Mouse (Mus musculus) midbrain, embryonic 16.5 days (tissue): Measurements from ENCODE around the gene Gm47995. TPM values are rescaled to one million over a fixed set of nuclear protein-coding genes. Genes with fewer than 3 reads are reported as not detected.
"Not testable (repeated sequence)": the region's sequence is repeated elsewhere in the genome, so short reads cannot be mapped to it uniquely, and the experiment has no call there.

Source experiments
- ATAC-seq: fragments of 200-750 bp; cut with Nextera tagmentation; 2 replicates; pipeline ENCODE4 v1.8.0; 2017; ENCODE audit warnings: moderate TSS enrichment
- H3K27ac ChIP-seq: fragments of 300-500 bp; sonication (generic); 2 replicates; pipeline ENCODE4 v1.5.1; 2014; ENCODE audit warnings: mild to moderate bottlenecking, low read length, mixed read lengths
- H3K27me3 ChIP-seq: fragments of 300-500 bp; sonication (generic); 2 replicates; pipeline ENCODE4 v1.6.1; 2014; ENCODE audit warnings: low read depth, low read length, mixed read lengths; ENCODE audit not compliant: control insufficient read depth, insufficient read depth
- H3K36me3 ChIP-seq: fragments of 300-500 bp; sonication (generic); 2 replicates; pipeline ENCODE4 v1.6.1; 2014; ENCODE audit warnings: mild to moderate bottlenecking, low read length, moderate library complexity, mixed read lengths; ENCODE audit not compliant: control insufficient read depth, insufficient read depth
- H3K4me1 ChIP-seq: fragments of 300-500 bp; sonication (generic); 2 replicates; pipeline ENCODE4 v1.6.1; 2014; ENCODE audit warnings: mild to moderate bottlenecking, low read length, mixed read lengths; ENCODE audit not compliant: control insufficient read depth, insufficient read depth
- H3K4me2 ChIP-seq: fragments of 300-500 bp; sonication (generic); 2 replicates; pipeline ENCODE4 v1.6.1; 2014; ENCODE audit warnings: mild to moderate bottlenecking, low read length, mixed read lengths
- H3K4me3 ChIP-seq: fragments of 300-500 bp; sonication (generic); 2 replicates; pipeline ENCODE4 v1.5.1; 2014; ENCODE audit warnings: low read depth, mild to moderate bottlenecking, low read length, moderate library complexity, mixed read lengths
- H3K9ac ChIP-seq: fragments of 300-500 bp; sonication (generic); 2 replicates; pipeline ENCODE4 v1.6.1; 2014; ENCODE audit warnings: low read depth, low read length, mixed read lengths
- H3K9me3 ChIP-seq: fragments of 300-500 bp; sonication (generic); replicated peaks from 2 replicates; pipeline ENCODE4 v1.6.1; 2014; ENCODE audit warnings: mild to moderate bottlenecking, low read length, mixed read lengths; ENCODE audit not compliant: control insufficient read depth, poor library complexity, severe bottlenecking
- WGBS: fragments of 180-500 bp; shearing (Covaris S2); extraction: QIAGEN DNeasy Blood & Tissue Kit; methylation state at CpG from one replicate; pipeline ENCODE4 v1.1.7; 2014; 5-methylcytosine and 5-hydroxymethylcytosine counted together
- polyA plus RNA-seq: library from polyadenylated mRNA; unstranded; fragments of >200 nt; fragmentation: Nextera tagmentation; extraction: Ambion mirVana; gene quantifications from 2 replicates; pipeline ENCODE4 v1.2.1, GENCODE M21; 2015

Gm47995 gene
- polyA plus RNA-seq, 1 experiment from 2014 or later: not detected

GRCm38 (mm10) chr1:151180167-151180566, 18.1 kb upstream of the Gm47995 start:
- no peak overlapping the region for H3K4me3 ChIP-seq
- H3K9me3 ChIP-seq: no peaks in the 10 kb centered on the region
- H3K9ac ChIP-seq: no peak overlapping the region
- H3K4me2 ChIP-seq: no peak overlapping the region
- H3K4me1 ChIP-seq: peaks cover 7% of the 10 kb centered on the region
- no peaks in the 10 kb centered on the region for H3K27me3 ChIP-seq
- WGBS: 65% methylated on average over 2 of the region's 2 CpGs
- no peaks in the 10 kb centered on the region for H3K36me3 ChIP-seq
- no peak for ATAC-seq
- no peak overlapping the region for H3K27ac ChIP-seq

GRCm38 (mm10) chr1:151182266-151182665, 16.0 kb upstream of the Gm47995 start, which contains the start of gene Gm47985:
Gm47985 (plus strand) TSS chr1:151182537.
- H3K4me1 ChIP-seq, H3K9me3 ChIP-seq, H3K4me2 ChIP-seq, ATAC-seq, H3K36me3 ChIP-seq, H3K27ac ChIP-seq, H3K4me3 ChIP-seq, H3K9ac ChIP-seq, H3K27me3 ChIP-seq: not testable (repeated sequence)
- WGBS: no CpG with 5 or more reads among the region's 7 CpGs

GRCm38 (mm10) chr1:151186186-151186585, 12.1 kb upstream of the Gm47995 start:
- H3K36me3 ChIP-seq, H3K27me3 ChIP-seq, H3K9ac ChIP-seq, H3K4me1 ChIP-seq, H3K4me2 ChIP-seq, H3K27ac ChIP-seq, ATAC-seq, H3K4me3 ChIP-seq, H3K9me3 ChIP-seq: not testable (repeated sequence)
- WGBS: 73% methylated on average over 3 of the region's 3 CpGs

- not testable (repeated sequence) for H3K4me1 ChIP-seq, H3K4me2 ChIP-seq, H3K9ac ChIP-seq, H3K27me3 ChIP-seq, H3K9me3 ChIP-seq, ATAC-seq, H3K27ac ChIP-seq, H3K4me3 ChIP-seq, H3K36me3 ChIP-seq
- 89% methylated on average over 4 of the region's 4 CpGs for WGBS
Observed at GRCm38 (mm10) chr1:151186879-151187424, 11.3 kb upstream of the Gm47995 start.

GRCm38 (mm10) chr1:151188469-151188868, 9.8 kb upstream of the Gm47995 start:
- 93% methylated on average over 4 of the region's 4 CpGs for WGBS
- no peak for ATAC-seq

GRCm38 (mm10) chr1:151192075-151192474, 6.2 kb upstream of the Gm47995 start, which contains the start of gene Gm8947:
Gm8947 (plus strand) TSS chr1:151192376.
- no CpG with 5 or more reads among the region's 7 CpGs for WGBS
- not testable (repeated sequence) for ATAC-seq, H3K9ac ChIP-seq, H3K36me3 ChIP-seq, H3K4me2 ChIP-seq, H3K27me3 ChIP-seq, H3K4me3 ChIP-seq, H3K9me3 ChIP-seq, H3K4me1 ChIP-seq, H3K27ac ChIP-seq

More at GRCm38 (mm10) chr1:151188469-151188868, 9.8 kb upstream of the Gm47995 start:
- H3K9ac ChIP-seq: no peak overlapping the region
- no peak overlapping the region for H3K4me2 ChIP-seq
- H3K4me3 ChIP-seq: no peak overlapping the region
- no peaks in the 10 kb centered on the region for H3K9me3 ChIP-seq
- H3K27ac ChIP-seq: no peak overlapping the region
- no peaks in the 10 kb centered on the region for H3K36me3 ChIP-seq
- H3K4me1 ChIP-seq: no peaks in the 10 kb centered on the region
- no peaks in the 10 kb centered on the region for H3K27me3 ChIP-seq

GRCm38 (mm10) chr1:151192739-151193138, 5.5 kb upstream of the Gm47995 start:
- ATAC-seq, H3K9ac ChIP-seq, H3K36me3 ChIP-seq, H3K4me3 ChIP-seq, H3K27ac ChIP-seq, H3K9me3 ChIP-seq, H3K4me1 ChIP-seq, H3K27me3 ChIP-seq, H3K4me2 ChIP-seq: not testable (repeated sequence)
- 92% methylated on average over 14 of the region's 15 CpGs for WGBS

GRCm38 (mm10) chr1:151195986-151196385, 2.3 kb upstream of the Gm47995 start:
- not testable (repeated sequence) for H3K4me1 ChIP-seq, H3K9me3 ChIP-seq, H3K27ac ChIP-seq, ATAC-seq, H3K4me3 ChIP-seq, H3K4me2 ChIP-seq, H3K27me3 ChIP-seq, H3K36me3 ChIP-seq, H3K9ac ChIP-seq
- WGBS: 34% methylated on average over 4 of the region's 4 CpGs

- not testable (repeated sequence) for H3K4me2 ChIP-seq, H3K4me1 ChIP-seq, H3K4me3 ChIP-seq, ATAC-seq, H3K9ac ChIP-seq, H3K36me3 ChIP-seq, H3K9me3 ChIP-seq, H3K27ac ChIP-seq, H3K27me3 ChIP-seq
- 69% methylated on average over 3 of the region's 3 CpGs for WGBS
Observed at GRCm38 (mm10) chr1:151196690-151197089, 1.6 kb upstream of the Gm47995 start.
